Mouse (Mus musculus): ENCODE results near the gene Sh3rf3. TPM values are rescaled to one million over a fixed set of nuclear protein-coding genes. Genes with fewer than 3 reads are reported as not detected.

Sh3rf3 gene
- polyA plus RNA-seq, 1 experiment from 2014 or later, result 4.7 TPM

GRCm38 (mm10) chr10:59110386-59110785 is 297.2 kb downstream of the Sh3rf3 start:
- H3K4me3 ChIP-seq (ENCODE audit: low read depth, low read length), result no peak overlapping the region
- no peak overlapping the region for H3K9ac ChIP-seq (replicated peaks; ENCODE audit: low read depth, low read length)
- H3K36me3 ChIP-seq (ENCODE audit: control insufficient read depth, insufficient read depth, low read length), result no peaks in the 10 kb centered on the region
- no peaks in the 10 kb centered on the region for H3K9me3 ChIP-seq (ENCODE audit: control insufficient read depth, low read length)
- 91% methylated on average over 7 of the region's 7 CpGs for WGBS
- ATAC-seq (ENCODE audit: low read depth), result no peak
- H3K4me1 ChIP-seq (ENCODE audit: control insufficient read depth, insufficient read depth, low read length), result no peaks in the 10 kb centered on the region
- H3K27me3 ChIP-seq (ENCODE audit: control insufficient read depth, insufficient read depth, low read length), result no peaks in the 10 kb centered on the region
- no peak overlapping the region for H3K27ac ChIP-seq (ENCODE audit: low read depth, low read length)
- no peak overlapping the region for H3K4me2 ChIP-seq (ENCODE audit: low read depth, low read length)

- H3K36me3 ChIP-seq (ENCODE audit: control insufficient read depth, insufficient read depth, low read length), result no peaks in the 10 kb centered on the region
- no peaks in the 10 kb centered on the region for H3K4me1 ChIP-seq (ENCODE audit: control insufficient read depth, insufficient read depth, low read length)
- H3K27ac ChIP-seq (ENCODE audit: low read depth, low read length), result no peak overlapping the region
- no peaks in the 10 kb centered on the region for H3K9me3 ChIP-seq (ENCODE audit: control insufficient read depth, low read length)
- H3K27me3 ChIP-seq (ENCODE audit: control insufficient read depth, insufficient read depth, low read length), result no peaks in the 10 kb centered on the region
- no peak overlapping the region for H3K9ac ChIP-seq (replicated peaks; ENCODE audit: low read depth, low read length)
- no peak for ATAC-seq (ENCODE audit: low read depth)
- 93% methylated on average over 8 of the region's 8 CpGs for WGBS
- H3K4me2 ChIP-seq (ENCODE audit: low read depth, low read length), result no peak overlapping the region
- H3K4me3 ChIP-seq (ENCODE audit: low read depth, low read length), result no peak overlapping the region
Observed at GRCm38 (mm10) chr10:59112755-59113154, 299.6 kb downstream of the Sh3rf3 start.

- WGBS, result 90% methylated on average over 9 of the region's 9 CpGs
- Histone ChIP-seq H3K36me3 (ENCODE audit: control insufficient read depth, insufficient read depth, low read length) (no peaks in the 10 kb centered on the region), H3K9me3 (ENCODE audit: control insufficient read depth, low read length) (no peaks in the 10 kb centered on the region), H3K9ac (replicated peaks; ENCODE audit: low read depth, low read length) (no peak overlapping the region), H3K4me2 (ENCODE audit: low read depth, low read length) (no peak overlapping the region), H3K4me1 (ENCODE audit: control insufficient read depth, insufficient read depth, low read length) (no peaks in the 10 kb centered on the region), H3K27ac (ENCODE audit: low read depth, low read length) (no peak overlapping the region), H3K27me3 (ENCODE audit: control insufficient read depth, insufficient read depth, low read length) (no peaks in the 10 kb centered on the region), H3K4me3 (ENCODE audit: low read depth, low read length) (no peak overlapping the region)
- no peak for ATAC-seq (ENCODE audit: low read depth)
Observed at GRCm38 (mm10) chr10:59113386-59113785, 300.2 kb downstream of the Sh3rf3 start.

GRCm38 (mm10) chr10:59114535-59115291 is 301.6 kb downstream of the Sh3rf3 start:
- H3K9me3 ChIP-seq (ENCODE audit: control insufficient read depth, low read length), result no peaks in the 10 kb centered on the region
- WGBS, result 68% methylated on average over 15 of the region's 15 CpGs

GRCm38 (mm10) chr10:59115691-59116090 is 302.5 kb downstream of the Sh3rf3 start:
- Histone ChIP-seq H3K9me3 (ENCODE audit: control insufficient read depth, low read length) (no peaks in the 10 kb centered on the region), H3K4me2 (ENCODE audit: low read depth, low read length) (no peak overlapping the region), H3K36me3 (ENCODE audit: control insufficient read depth, insufficient read depth, low read length) (no peaks in the 10 kb centered on the region), H3K27me3 (ENCODE audit: control insufficient read depth, insufficient read depth, low read length) (no peaks in the 10 kb centered on the region), H3K4me1 (ENCODE audit: control insufficient read depth, insufficient read depth, low read length) (no peaks in the 10 kb centered on the region), H3K27ac (ENCODE audit: low read depth, low read length) (no peak overlapping the region), H3K4me3 (ENCODE audit: low read depth, low read length) (no peak overlapping the region), H3K9ac (replicated peaks; ENCODE audit: low read depth, low read length) (no peak overlapping the region)
- no peak for ATAC-seq (ENCODE audit: low read depth)
- 93% methylated on average over 2 of the region's 2 CpGs for WGBS

More at GRCm38 (mm10) chr10:59114535-59115291, 301.6 kb downstream of the Sh3rf3 start:
- no peak overlapping the region for H3K4me2 ChIP-seq (ENCODE audit: low read depth, low read length)
- no peak overlapping the region for H3K9ac ChIP-seq (replicated peaks; ENCODE audit: low read depth, low read length)
- no peak overlapping the region for H3K27ac ChIP-seq (ENCODE audit: low read depth, low read length)
- H3K36me3 ChIP-seq (ENCODE audit: control insufficient read depth, insufficient read depth, low read length), result no peaks in the 10 kb centered on the region
- H3K27me3 ChIP-seq (ENCODE audit: control insufficient read depth, insufficient read depth, low read length), result no peaks in the 10 kb centered on the region
- H3K4me1 ChIP-seq (ENCODE audit: control insufficient read depth, insufficient read depth, low read length), result no peaks in the 10 kb centered on the region
- ATAC-seq (ENCODE audit: low read depth), result no peak
- H3K4me3 ChIP-seq (ENCODE audit: low read depth, low read length), result no peak overlapping the region

GRCm38 (mm10) chr10:59116331-59116730 is 303.2 kb downstream of the Sh3rf3 start:
- Histone ChIP-seq H3K4me1 (ENCODE audit: control insufficient read depth, insufficient read depth, low read length) (no peaks in the 10 kb centered on the region), H3K27ac (ENCODE audit: low read depth, low read length) (no peak overlapping the region), H3K9ac (replicated peaks; ENCODE audit: low read depth, low read length) (no peak overlapping the region), H3K27me3 (ENCODE audit: control insufficient read depth, insufficient read depth, low read length) (no peaks in the 10 kb centered on the region), H3K9me3 (ENCODE audit: control insufficient read depth, low read length) (no peaks in the 10 kb centered on the region), H3K4me3 (ENCODE audit: low read depth, low read length) (no peak overlapping the region), H3K36me3 (ENCODE audit: control insufficient read depth, insufficient read depth, low read length) (no peaks in the 10 kb centered on the region), H3K4me2 (ENCODE audit: low read depth, low read length) (no peak overlapping the region)
- 77% methylated on average over 9 of the region's 9 CpGs for WGBS
- ATAC-seq (ENCODE audit: low read depth), result no peak

- Histone ChIP-seq H3K4me1 (ENCODE audit: control insufficient read depth, insufficient read depth, low read length) (no peaks in the 10 kb centered on the region), H3K27me3 (ENCODE audit: control insufficient read depth, insufficient read depth, low read length) (no peaks in the 10 kb centered on the region), H3K36me3 (ENCODE audit: control insufficient read depth, insufficient read depth, low read length) (no peaks in the 10 kb centered on the region), H3K9me3 (ENCODE audit: control insufficient read depth, low read length) (no peaks in the 10 kb centered on the region), H3K27ac (ENCODE audit: low read depth, low read length) (no peak overlapping the region), H3K9ac (replicated peaks; ENCODE audit: low read depth, low read length) (no peak overlapping the region), H3K4me2 (ENCODE audit: low read depth, low read length) (no peak overlapping the region), H3K4me3 (ENCODE audit: low read depth, low read length) (no peak overlapping the region)
- WGBS, result 88% methylated on average over 5 of the region's 5 CpGs
- ATAC-seq (ENCODE audit: low read depth), result no peak
Observed at GRCm38 (mm10) chr10:59117555-59117954, 304.4 kb downstream of the Sh3rf3 start.

- H3K27me3 ChIP-seq (ENCODE audit: control insufficient read depth, insufficient read depth, low read length), result no peaks in the 10 kb centered on the region
- H3K27ac ChIP-seq (ENCODE audit: low read depth, low read length), result no peak overlapping the region
- H3K36me3 ChIP-seq (ENCODE audit: control insufficient read depth, insufficient read depth, low read length), result no peaks in the 10 kb centered on the region
- H3K4me3 ChIP-seq (ENCODE audit: low read depth, low read length), result no peak overlapping the region
- ATAC-seq (ENCODE audit: low read depth), result no peak
- H3K9ac ChIP-seq (replicated peaks; ENCODE audit: low read depth, low read length), result no peak overlapping the region
- H3K9me3 ChIP-seq (ENCODE audit: control insufficient read depth, low read length), result no peaks in the 10 kb centered on the region
- H3K4me2 ChIP-seq (ENCODE audit: low read depth, low read length), result no peak overlapping the region
- WGBS, result 100% methylated on average over 1 of the region's 1 CpGs
- no peaks in the 10 kb centered on the region for H3K4me1 ChIP-seq (ENCODE audit: control insufficient read depth, insufficient read depth, low read length)
Observed at GRCm38 (mm10) chr10:59119001-59119400, 305.8 kb downstream of the Sh3rf3 start.

GRCm38 (mm10) chr10:59119811-59120210 is 306.7 kb downstream of the Sh3rf3 start:
- no peak for ATAC-seq (ENCODE audit: low read depth)
- H3K4me1 ChIP-seq (ENCODE audit: control insufficient read depth, insufficient read depth, low read length), result no peaks in the 10 kb centered on the region
- 93% methylated on average over 2 of the region's 2 CpGs for WGBS

More at GRCm38 (mm10) chr10:59119811-59120210, 306.7 kb downstream of the Sh3rf3 start:
- H3K9me3 ChIP-seq (ENCODE audit: control insufficient read depth, low read length), result no peaks in the 10 kb centered on the region
- no peak overlapping the region for H3K4me2 ChIP-seq (ENCODE audit: low read depth, low read length)
- no peaks in the 10 kb centered on the region for H3K36me3 ChIP-seq (ENCODE audit: control insufficient read depth, insufficient read depth, low read length)
- H3K9ac ChIP-seq (replicated peaks; ENCODE audit: low read depth, low read length), result no peak overlapping the region
- H3K4me3 ChIP-seq (ENCODE audit: low read depth, low read length), result no peak overlapping the region
- no peaks in the 10 kb centered on the region for H3K27me3 ChIP-seq (ENCODE audit: control insufficient read depth, insufficient read depth, low read length)
- H3K27ac ChIP-seq (ENCODE audit: low read depth, low read length), result no peak overlapping the region

All from neural tube, embryonic 14.5 days (tissue).